Mouse (Mus musculus): Measurements from ENCODE around the gene Pilra. TPM values are rescaled to one million over a fixed set of nuclear protein-coding genes. Genes with fewer than 3 reads are reported as not detected.

Gene Pilra
- total RNA-seq, 2 experiments from 2014 or later: 0.71 to 2.4 TPM

GRCm38 (mm10) chr5:137778635-137779034, 57.4 kb downstream of the Pilra start, which contains the start of gene Ppp1r35:
TSS of gene Ppp1r35 (plus strand) at chr5:137778849.
- DNase-seq: peak; percentile 98

- no peak for DNase-seq
Measured at GRCm38 (mm10) chr5:137777267-137777845, 58.7 kb downstream of the Pilra start.

GRCm38 (mm10) chr5:137776408-137776918, 59.6 kb downstream of the Pilra start:
- no peak for DNase-seq

- no peak for DNase-seq
Measured at GRCm38 (mm10) chr5:137775587-137776290, 60.3 kb downstream of the Pilra start.

GRCm38 (mm10) chr5:137772755-137773154, 63.3 kb downstream of the Pilra start:
- DNase-seq: no peak

Other genes starting within 250 kb of the Pilra start
- 10 to 100 TPM; 25.2 to 28.8 TPM for gene Mospd3, start 235.2 kb downstream of the Pilra start, total RNA-seq (2021)
- gene Pcolce, start 222.5 kb downstream of the Pilra start, total RNA-seq (2021): 100 to 1,000 TPM; 133 to 137 TPM
- gene Fbxo24, start 207.3 kb downstream of the Pilra start, total RNA-seq (2021): under 1 TPM; 0.21 to 0.25 TPM
- 10 to 100 TPM; 19.2 to 21.6 TPM for gene Lrch4, start 207.2 kb downstream of the Pilra start, total RNA-seq (2021)
- gene Gm20605, start 207.1 kb downstream of the Pilra start, total RNA-seq (2021): 1 to 10 TPM; 4.8 to 6.6 TPM
- gene Sap25, start 194.9 kb downstream of the Pilra start, total RNA-seq (2021): 1 to 10 TPM; 1.8 to 2.2 TPM
- not detected for gene Irs3, start 190.6 kb downstream of the Pilra start, total RNA-seq (2021)
- 10 to 100 TPM; 21.7 to 23.1 TPM for gene Agfg2, start 151.6 kb downstream of the Pilra start, total RNA-seq (2021)
- gene Nyap1, start 94.7 kb downstream of the Pilra start, total RNA-seq (2021): 1 to 10 TPM; 3.1 to 3.3 TPM
- gene Tsc22d4, start 90.6 kb downstream of the Pilra start, total RNA-seq (2021): 100 to 1,000 TPM; 230 to 231 TPM
- 10 to 100 TPM; 16.5 to 17.1 TPM for gene Ppp1r35, start 57.4 kb downstream of the Pilra start, total RNA-seq (2021)
- gene Mepce, start 48.6 kb downstream of the Pilra start, total RNA-seq (2021): 10 to 100 TPM; 29.0 to 40.3 TPM
- 1 to 10 TPM; 2.4 to 3.2 TPM for gene Zcwpw1, start 48.5 kb downstream of the Pilra start, total RNA-seq (2021)
- gene Pilrb1, start 21.8 kb upstream of the Pilra start, total RNA-seq (2021): under 1 TPM in 1 of 2 experiments, not detected in 1; 0.38 TPM
- 1 to 10 TPM in 1 of 2 experiments, not detected in 1; 1.0 TPM for gene Pilrb2, start 35.5 kb upstream of the Pilra start, total RNA-seq (2021)
- gene Cyp3a13, start 85.3 kb upstream of the Pilra start, total RNA-seq (2021): under 1 TPM; 0.09 to 0.17 TPM
- under 1 TPM; 0.29 to 0.61 TPM for gene Gjc3, start 126.8 kb upstream of the Pilra start, total RNA-seq (2021)
- gene Azgp1, start 145.2 kb upstream of the Pilra start, total RNA-seq (2021): not detected
- not detected for gene Smok3a, start 185.0 kb upstream of the Pilra start, total RNA-seq (2021)
- not detected for gene Smok3b, start 185.1 kb upstream of the Pilra start, total RNA-seq (2021)
- not detected for gene Smok3c, start 216.9 kb upstream of the Pilra start, total RNA-seq (2021)
- 10 to 100 TPM; 22.6 to 25.0 TPM for gene Zkscan1, start 248.8 kb upstream of the Pilra start, total RNA-seq (2021)